Mouse (Mus musculus) common myeloid progenitor, adult 5-6 weeks (primary cell): ENCODE measurements at regions not wholly inside any gene's neighbourhood (a gene's known extent, or its start where the extent isn't known, plus 50 kb on each side); places are given as distances from the start of the nearest gene placed in this dataset.
"Not testable (repeated sequence)": the region's sequence is repeated elsewhere in the genome, so short reads cannot be mapped to it uniquely, and the experiment has no call there.

Experiments used
- ATAC-seq: replicated peaks from 2 replicates; pipeline ENCODE4 v1.8.0; 2016; ENCODE audit warnings: low read depth, mild to moderate bottlenecking, moderate TSS enrichment, inconsistent platforms; ENCODE audit not compliant: poor library complexity, severe bottlenecking

DNA sequence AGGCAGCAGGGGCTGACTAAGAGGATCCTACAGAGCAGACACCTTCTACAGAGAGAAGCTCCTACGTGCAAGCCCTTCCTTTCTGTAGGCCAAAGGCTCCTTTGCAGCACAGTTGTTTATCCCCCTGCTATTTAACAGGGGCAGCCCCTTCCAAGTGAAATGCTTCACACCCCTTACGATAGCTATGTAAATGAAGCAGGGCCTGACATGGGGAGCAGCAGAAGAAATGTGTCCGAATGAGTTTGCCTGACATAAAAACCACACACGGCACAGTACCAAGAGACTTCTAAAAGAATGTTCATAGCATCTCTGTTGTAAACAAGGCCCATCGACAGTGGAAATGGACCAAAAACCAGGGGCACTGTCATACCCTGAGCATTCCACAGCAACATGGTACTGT lies 259.3 kb upstream of the Smim15 start:
- ATAC-seq = no peak

DNA sequence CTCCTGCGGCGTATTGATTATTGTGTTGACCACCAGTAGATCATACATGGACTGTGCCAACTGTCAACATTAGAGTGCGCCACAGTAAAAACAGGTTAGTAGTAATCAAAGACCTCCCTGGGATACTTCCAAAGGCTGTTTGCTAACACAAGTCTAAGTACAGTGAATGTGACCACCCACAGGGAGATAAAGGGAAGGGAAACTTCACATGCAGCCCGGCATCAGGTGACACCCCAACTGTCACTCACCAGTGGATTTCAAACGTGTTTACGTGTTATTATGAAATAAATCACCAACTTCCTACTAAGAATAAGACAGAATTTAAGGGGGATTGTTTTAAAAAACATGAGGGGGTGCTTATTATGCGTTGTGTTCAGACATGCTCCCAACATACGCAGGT lies 262.5 kb upstream of the Smim15 start:
- peak; percentile 77 for ATAC-seq

DNA sequence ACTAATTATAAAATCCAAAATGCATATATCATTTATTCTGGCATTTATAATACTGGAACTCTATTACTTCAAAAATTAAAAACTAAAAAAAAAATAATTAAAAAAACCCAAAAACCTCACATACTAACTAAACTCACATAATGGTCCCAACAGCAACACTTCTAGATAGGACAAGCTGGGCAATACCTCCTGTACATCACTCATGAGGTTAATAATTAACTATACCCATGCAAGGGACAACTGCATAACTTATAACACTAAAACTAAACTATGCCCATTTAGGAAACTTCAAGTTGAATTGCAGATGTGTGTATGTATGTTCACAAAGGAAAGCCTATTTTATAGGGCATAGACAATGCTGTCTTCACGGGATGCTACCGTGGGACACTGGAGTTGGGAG lies 263.0 kb upstream of the Smim15 start:
- ATAC-seq = no peak

DNA sequence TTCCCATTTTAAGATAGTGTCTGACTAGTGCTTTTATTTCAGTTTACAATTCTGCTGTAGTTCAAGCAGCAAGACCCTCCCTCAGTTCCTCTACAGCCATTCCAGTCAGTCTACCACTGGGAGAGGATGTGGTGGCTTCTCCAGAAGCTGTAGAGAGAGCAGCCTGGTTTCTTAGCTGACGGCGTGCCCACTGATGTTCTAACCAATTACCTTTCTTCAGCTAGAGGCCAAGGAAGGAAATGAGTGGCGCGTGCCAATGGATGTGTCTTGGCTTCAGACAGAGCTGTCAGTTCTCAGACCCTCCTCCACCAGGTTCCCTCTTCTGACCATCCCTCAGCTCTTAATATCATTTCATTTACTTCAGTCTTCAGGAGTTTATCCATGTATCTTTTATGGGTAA lies 264.7 kb upstream of the Smim15 start:
- ATAC-seq = peak; percentile 59

DNA sequence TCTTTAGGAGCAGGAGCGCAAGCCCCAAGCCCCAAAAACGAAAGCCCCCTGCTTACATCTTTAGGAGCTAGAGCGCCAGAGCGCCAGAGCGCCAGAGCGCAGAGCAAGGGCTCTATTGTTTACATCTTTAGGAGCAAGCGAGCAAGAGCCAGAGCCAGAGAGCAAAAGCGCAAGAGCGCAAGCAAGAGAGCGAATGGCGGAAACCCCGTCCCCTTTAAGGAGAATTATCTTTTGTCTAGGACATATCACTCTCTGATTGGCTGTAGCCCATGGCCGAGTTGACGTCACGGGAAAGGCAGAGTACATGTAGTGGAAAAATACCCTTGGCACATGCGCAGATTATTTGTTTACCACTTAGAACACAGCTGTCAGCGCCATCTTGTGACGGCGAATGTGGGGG lies 269.7 kb upstream of the Smim15 start:
- ATAC-seq = not testable (repeated sequence)

DNA sequence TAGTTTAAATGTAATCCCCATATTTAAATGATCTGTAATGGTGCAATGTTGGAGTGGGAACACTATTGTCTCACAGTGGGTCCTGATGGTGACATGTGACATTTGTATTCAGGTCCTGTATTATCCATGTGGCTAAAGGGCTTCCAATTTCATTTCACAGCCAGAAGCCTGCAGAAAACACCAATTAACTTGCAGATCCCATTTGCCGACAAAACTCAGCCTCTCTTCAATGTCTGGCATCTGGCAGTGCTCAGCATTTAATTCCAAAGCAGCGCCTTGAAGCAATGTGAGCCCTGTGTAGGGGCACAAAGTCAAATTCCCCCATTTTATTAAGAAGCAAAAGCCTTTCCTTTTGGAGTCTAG lies 277.0 kb upstream of the Smim15 start:
- ATAC-seq = no peak

DNA sequence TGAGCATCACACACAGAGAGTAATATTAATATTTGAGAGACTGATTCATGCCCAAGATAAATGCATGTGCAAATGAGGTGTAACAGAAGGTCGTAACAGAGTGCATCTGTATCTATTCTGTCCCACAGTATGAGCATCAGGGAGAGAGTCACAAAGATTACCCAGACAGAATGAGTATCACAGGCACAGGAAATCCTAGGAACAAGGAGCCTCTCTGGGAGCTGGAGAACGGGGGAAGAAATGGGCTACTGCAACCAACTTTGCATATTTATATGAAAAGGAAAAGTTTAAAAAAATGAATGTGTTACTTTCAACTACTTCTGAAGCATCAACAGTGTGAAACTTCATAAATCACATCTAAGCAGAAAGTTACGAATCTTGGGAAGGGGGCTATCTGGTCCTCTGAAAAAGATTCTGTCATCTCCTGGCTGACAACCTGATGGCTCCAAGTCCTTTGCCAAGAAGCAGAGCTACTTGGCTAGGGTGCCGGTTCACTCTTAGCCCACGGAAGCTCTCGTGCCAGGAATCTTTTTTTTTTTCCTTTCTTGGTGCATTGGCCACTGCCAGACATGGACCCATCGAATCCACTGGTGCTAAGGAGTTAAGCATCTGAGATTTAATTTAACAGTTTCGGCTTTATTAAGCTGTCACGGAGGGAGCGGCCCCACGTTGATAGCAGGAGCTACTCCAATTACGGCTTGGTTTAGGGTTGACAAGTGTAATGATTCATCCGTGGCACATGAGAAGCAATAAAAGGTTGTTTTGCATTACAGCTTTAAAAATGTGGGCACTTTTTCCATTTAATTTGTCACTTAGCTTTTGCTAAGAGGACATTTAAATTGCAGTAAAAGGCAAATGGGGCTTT lies 277.6 kb upstream of the Smim15 start:
- ATAC-seq = no peak

DNA sequence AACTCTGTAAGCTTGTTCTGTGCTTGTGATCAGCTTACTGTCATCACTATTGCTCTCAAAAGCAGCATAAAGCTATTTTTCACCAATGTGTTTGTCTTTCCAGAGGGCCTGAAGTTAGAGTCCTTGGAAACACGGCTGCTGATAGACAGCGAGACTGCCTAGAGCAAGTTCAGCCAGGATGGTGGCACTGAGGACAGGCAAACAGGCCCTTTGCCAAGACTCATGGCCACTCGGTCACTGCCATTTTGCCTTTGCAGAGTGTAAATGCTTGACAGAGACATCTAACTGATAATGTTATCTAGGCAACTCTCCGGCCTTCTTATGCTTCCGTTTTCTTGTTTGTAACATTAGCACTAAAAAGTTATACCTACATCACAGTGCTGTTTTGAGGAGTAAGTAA lies 280.3 kb upstream of the Smim15 start:
- ATAC-seq = no peak

DNA sequence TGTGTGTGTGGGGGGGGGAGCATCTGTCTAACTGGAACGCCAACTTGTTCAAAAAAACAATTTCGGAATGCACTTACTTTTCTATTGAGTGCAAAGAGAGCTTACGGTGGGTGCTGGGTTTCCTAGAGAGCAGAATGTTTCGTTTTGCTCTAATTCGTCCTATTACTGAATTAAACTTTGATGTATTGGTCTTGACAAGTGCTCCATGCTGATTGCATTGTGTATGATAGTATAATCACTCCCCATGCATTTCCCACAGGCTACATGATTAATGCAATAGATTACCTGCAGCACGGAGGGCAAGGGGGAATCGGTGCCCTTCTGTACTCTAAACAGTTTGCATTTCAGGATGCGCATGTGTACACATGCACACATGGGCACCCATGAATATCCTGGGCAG lies 283.7 kb upstream of the Smim15 start:
- ATAC-seq = no peak

DNA sequence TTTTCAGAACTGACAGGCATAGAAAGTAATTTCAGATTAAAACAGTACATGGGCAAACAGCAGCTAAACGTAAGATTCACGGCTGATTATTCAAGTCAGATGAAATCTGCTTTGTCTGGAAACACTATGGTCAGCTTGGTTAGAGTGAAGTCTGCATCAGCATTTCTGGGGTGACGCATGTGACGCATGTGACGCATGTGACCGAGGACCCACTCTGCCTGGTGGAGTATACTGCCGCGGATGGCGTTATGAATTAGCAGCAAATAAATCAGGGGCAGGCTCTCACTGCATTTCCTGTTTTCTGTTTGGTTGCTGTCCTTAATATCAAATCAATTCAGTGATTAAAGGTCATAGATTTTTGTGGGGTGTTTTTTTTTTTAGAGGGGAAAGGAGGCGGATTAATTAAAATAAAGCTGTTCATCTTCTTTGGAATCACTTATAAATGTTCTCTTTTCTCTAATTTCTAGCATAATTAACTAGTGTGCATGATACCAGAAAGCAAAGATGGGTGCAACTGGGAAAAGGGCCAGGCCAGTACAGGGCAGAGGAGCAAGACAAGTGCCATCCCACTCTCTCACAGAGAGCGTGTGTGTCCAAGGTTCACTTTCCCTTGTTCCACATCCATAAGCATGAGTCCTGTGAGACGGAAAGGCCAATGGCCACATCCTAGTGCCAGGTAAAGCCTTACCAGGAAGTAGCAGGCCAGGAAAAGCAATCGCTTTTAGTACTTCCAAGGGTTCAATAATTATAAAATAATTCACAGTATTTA lies 285.7 kb upstream of the Smim15 start:
- no peak for ATAC-seq

DNA sequence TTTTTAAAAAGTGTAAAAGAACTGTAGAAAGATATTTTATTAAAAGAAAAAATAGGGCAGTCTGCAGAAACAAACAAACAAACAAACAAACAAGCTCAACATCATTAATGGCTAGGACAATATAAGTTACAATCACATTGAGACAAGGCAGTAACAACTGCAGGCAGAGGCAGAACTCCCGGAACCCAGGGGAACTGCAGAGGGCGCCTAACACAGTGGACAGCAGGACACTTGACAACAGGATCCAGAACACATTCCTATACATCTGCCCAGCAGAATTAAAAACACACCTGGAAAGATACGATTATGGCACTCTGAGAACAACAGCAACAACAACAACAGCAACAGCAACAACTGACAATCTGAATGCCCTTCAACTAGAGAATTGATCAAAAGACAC lies 291.5 kb upstream of the Smim15 start:
- no peak for ATAC-seq

DNA sequence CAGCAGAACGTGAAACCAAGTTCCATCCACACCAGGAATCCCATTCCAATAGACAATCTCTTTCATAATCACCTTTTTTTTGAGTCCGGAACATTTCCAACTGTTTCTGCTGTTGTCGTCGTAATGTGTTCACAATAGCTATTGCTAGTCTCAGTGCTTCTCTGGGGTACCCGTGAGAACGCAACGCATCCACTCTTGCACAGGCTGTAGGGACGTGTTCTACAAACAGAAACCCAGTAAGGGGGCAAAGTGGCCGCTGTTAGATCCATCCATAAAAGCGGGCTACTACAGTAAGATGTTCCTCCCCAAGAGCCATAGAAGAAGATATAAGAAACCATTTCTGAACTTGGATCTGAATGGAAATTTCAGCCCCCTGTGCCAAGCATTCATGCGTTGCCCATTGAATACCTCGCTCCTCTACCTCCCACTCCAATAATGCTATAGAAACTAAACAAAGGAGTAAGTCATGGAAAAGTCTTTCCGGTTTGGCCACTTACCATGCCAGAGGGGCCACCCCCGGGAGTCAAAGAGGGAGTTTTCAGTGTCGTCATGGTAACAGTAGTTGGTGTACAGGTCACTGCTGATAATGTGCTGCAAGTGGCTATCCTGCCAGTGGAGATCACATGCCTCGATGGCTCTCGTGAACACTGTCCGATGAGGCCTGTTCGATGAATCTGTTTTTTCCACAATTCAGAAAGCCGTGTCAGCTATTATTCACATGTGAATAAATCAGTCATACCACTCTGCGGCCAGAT lies 300.6 kb upstream of the Smim15 start:
- ATAC-seq = no peak

DNA sequence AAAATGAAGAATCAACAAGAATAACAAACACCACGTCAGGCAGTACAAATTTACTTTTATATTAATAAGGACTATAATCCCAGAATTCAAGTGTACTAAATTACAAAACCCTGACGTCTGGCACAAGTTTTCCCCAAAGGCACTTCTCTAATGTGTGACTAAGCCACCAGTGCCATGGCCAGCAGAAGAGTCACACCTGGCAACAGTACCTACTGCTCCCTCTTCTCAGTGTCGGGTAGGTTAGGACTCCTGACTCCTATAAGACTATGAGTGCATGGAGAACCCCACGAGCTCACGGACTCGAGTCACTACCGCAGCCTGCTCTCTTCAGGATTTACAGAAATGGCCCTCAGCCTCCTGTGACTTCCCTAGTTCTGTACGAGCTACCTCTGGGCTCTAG lies 307.7 kb upstream of the Smim15 start:
- ATAC-seq = no peak

DNA sequence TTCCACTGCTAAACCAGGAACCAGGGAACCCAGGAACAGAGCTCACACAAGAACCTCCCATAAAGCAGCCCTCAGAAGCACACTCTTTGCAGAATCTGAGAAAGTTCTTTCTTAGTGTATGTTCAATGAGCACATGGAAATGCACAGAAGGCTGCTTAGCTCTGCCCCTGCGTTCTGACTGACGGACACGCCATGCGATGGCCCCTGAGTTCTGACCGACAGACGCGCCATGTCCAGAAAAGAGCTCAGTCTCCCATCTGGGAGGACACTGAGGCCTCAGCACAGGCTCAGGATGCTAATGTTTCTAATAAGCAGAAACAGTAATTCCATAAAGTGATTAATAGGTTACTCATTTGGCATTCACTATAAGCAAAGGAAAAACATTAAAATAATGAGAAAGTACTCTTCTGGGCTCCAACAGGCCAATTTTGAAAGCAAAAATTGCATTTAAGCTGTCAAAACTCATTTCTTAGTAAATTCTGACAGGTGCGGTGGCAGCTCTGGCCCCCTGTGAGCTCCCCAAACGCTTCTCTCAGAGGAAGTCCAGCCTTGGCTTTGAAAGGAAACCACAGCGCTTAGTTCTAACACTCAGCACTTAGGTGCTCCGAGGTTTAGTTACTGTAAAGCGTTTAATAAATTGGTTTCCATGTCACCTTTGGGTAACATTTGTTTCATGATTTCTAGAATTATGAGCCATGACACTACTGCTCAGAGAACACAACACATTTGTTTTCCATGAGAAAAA lies 309.9 kb upstream of the Smim15 start:
- ATAC-seq = 0 out of 2 replicates have a peak, but pooled peaks have one; percentile 36

DNA sequence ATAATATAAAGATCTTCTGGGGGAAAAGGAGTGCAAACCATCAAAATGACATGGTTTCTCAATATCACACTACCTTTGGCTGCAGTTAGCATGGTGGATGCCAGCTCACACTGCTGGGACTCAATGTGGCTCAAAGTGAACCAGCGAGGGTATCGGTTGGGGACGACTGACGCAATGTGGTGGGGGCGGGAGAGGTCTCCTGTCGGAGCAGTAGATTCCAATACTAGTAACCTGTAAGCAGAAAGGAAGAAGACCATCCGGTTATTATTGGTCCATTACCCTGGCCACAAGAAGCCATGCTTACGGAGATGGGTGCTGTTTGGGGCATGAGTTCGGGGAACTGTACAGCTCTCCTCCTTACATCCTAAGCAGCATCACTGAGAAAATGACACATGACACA lies 313.3 kb upstream of the Smim15 start:
- ATAC-seq = no peak

DNA sequence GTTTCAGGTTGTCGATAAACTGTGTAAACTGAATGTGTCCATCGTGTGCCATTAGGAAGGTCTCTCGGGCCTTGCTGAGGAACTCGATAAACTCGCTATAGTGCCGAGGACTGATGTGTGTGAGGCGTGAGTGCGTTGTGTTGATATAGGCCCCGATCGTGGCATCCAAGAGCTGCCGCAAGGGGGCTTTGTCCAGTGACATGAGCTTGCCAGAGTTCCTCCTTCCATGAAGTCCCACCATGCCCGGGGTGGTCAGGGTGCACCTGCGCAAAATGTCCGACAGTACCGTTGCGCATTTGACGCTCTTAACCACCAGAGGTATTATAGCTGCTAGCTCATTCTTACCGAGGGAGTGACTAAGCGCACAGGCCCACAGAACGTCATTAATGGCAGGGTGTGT lies 317.8 kb upstream of the Smim15 start:
- ATAC-seq = no peak

DNA sequence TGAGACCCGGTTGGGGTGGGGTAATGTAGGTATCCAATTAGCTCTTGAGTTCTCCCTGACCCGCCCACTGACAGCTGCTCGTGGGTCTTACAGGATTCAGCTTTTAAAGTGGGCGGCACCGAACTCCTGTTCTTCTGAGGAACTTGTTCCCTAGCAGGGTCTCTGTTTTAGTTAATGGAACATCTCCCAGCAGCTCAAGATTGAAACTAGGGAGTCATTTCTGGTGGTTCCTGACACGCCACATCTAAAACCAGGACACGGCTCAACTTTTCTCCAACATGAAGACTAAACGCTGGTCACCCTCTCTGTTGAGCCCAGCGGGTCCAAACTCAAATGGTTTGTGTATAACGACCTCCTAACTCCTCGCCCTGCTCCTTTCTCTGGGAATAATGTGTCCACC lies 322.3 kb upstream of the Smim15 start:
- no peak for ATAC-seq

DNA sequence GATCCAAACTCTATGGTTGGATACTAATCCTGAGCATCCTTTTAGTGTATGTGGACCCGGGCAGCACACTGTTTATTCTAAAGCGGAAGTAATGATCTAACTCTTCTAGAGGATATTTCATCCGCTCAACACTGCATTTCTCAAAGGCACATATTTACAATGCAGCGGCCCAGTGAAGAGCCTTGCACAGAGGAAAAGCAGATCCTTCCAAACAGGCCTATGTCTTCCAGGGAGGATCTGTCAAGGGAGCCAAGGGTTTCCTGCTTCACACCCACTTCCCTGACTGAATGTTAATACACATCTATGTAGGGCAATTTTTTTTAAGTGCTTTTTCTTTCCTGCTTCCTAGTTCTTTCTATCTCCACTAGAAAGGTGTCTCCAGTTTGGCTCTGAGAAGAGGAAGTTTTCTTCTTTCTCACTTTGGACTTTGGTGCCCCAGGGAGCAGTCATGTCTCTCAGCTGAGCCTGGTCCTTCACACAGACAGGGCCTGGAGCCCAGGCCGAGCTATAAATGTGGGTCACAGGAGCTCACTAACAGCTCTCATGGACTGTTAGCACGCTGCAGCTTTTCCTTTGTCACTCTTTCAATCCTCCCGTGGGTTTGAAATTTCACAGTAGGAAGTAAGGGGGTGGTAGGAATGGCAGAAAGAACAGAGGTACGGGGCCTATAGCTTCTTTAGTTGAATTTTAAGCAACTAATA lies 323.2 kb upstream of the Smim15 start:
- no peak for ATAC-seq

DNA sequence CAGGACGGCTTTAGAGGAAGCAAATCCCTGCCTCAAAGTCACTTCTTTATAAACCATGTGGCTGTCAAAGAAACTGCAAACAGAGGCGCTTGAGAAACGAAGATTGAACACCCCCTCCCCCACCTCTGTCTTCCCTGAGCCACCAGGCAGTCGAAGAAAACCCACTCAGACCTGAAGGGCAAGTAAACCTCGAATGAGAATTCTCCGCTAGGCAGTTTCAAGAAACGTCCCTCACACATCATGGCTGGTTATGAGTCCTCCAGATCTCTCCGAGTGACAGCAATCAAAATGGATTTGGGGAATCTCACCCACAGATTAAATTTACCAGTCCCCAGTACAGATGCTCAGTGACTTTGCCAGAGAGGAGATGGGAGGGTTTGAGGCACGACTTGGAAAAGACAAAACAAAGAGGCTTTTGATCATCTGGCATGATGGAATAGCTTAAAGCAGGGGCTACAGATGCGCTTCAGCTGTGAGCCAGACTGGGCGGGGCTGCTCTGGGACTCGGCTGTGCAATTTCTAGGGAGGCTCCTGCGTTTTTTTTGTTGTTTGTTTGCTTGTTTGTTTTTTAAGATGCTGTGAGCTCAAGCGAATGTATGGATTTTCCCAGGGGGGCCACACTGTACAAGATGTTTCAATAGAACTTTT lies 325.1 kb upstream of the Smim15 start:
- no peak for ATAC-seq
